Mouse (Mus musculus) T-helper 2 cell (primary cell): Measurements from ENCODE around the gene Prnd.

Experiments used
- in situ Hi-C: fragments of 300-600 bp; cut with MboI, MseI; formaldehyde crosslinking; loops from one replicate; pipeline ENCODE4 v1.15.1; 2025; ENCODE audit warnings: high pct_unique_total_duplicates

Prnd gene

DNA sequence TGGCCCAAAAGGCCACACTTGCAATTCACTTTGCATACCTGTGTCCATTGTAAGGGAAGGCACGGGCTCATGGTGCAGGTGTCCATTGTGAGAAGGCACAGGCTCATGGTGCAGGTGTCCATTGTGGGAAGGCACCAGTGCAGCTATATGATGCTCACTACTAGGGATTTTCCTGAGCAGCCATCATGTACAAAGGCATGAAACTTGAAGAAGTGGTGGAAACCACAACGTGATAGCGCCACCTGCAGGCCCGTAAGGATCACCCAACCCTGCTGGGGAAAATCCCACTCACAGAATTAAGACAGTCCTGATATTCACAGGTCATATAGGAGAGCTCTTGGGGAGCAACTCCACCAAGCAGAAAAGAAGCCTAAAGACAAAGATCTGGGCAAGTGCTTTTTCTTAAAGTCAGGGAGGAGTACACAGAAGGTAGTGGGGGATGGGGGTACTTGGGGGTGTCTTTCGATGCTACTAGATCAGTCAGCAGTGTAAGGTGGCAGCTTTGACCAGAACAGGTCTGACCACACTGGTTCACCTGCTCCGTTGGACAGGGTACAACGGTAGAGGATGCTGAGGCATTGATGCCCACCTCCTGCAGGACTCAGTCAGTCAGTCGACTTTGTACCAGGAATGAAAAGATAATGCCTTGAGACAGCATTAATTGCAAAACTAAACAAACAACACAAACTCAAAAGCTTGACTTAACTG is 11.1 kb upstream of the Prnd start:
- in situ Hi-C loops: loop anchor here (5.0 kb wide), 2 partner anchors 117 to 377 kb away; partner anchors contain the start of gene Adra1d

DNA sequence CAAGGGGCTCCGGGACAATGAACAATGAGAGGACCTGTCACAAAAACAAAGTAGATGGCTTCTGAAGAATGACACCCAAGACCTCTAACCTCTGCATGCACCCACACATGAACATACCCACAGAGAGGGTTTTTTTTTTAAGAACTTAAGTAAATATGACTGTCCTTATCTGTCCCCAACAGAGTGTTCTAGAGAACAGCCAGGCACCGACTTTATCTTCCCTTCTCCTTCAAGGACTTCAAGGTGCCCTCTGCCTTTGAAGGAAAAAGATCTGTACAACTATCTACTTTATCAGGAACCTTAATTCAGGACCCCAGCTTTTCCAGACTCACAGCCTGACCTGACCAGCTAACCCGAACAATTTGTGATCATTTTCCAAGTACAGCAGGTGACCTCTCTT is 10.2 kb upstream of the Prnd start:
- in situ Hi-C loops: no loop called here

DNA sequence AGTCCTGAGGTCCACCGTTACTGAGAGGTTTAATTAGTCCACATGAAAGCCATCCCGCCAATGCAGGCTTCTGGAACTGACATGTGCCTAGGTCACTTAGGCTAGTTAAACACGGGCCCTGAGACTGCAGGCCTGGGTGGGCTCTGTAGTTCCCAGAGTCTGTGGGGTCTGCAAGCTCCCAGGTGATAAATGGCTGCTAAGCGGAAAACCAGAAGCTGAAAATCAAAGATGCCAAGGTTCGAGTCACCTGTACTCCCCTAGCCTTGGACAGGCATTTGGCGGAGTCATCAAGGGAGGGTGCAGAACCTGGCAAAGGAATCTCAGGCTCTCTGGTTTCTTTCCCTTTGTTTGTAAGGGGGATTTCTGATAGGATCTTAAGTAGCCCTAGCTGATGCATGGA is 9.2 kb upstream of the Prnd start:
- in situ Hi-C loops: no loop called here

DNA sequence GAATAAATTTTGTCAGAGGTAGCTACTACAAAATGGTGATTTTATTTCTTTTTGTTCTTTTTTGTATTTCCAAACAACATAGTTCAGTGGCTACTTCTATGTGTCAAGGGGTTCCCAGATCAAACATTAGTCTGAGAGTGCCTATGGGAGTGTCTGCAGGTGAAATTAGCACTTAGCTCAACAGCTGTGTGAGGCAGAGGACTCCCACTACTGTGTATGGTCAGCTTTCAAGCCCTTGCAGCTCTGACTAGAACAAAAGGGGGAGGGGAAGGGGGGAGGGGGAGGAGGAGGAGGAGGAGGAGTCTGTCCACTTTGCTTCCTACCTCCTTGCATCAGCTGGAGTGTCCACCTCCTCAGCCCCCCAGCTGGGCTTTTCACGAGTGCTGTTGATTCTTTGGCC is 6.3 kb upstream of the Prnd start:
- in situ Hi-C loops: no loop called here

DNA sequence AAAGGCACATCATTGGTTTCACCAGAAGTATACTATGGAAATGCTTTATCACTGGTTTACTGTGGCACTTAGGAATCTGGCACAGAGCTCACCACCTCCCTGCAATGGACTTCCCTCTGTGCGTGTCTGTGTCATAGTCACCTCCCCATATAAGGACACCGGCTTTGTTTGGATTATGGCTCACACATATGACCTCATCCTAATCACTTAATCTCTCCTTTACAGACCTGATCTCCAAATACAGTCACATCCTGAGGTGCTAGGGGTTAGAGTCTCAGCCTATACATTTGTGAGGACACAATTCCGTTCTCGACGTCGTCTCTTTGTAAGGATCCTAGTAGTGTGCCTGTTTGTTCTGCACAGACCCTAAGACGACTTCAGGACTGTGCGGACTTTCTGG is 5.4 kb upstream of the Prnd start:
- in situ Hi-C loops: no loop called here

DNA sequence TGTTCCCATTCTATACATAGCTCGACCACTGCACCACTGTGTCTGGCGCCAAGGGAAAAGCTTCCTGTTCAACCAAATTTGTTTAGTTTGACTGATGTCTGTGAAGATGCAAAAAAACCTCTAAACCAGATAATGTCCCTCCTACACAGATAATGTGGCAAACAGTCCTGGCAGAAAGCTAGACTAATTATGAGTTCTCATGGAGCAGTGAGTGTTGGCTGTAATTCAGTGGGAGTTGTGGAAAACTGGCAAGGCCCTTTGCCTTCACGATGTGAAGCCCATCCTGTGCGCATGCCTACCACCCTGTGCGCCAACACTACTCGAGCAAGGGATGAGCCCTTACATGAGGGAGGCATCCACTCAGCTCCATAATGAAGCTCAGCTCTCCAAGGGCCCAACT is 4.9 kb upstream of the Prnd start:
- in situ Hi-C loops: no loop called here

DNA sequence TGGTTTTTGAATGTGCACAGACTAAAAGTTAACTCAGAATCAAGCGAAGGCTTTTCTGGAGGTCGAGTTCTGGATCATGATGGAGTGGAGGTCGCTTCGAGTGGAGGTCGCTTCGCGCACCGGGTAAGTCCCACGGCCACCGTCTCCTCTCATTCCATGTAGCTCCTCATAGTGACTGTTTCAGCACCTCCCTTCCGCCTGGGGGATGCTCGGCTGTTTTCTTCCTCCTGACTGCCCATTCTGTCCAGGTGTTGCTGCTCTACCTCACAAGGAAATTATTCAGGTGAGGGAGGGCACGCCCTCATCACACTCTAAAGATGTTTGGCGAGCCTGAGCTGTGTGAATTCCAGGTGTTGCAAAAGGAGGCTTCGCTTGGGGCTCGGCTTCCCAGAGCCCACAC is 4.3 kb upstream of the Prnd start:
- in situ Hi-C loops: no loop called here

DNA sequence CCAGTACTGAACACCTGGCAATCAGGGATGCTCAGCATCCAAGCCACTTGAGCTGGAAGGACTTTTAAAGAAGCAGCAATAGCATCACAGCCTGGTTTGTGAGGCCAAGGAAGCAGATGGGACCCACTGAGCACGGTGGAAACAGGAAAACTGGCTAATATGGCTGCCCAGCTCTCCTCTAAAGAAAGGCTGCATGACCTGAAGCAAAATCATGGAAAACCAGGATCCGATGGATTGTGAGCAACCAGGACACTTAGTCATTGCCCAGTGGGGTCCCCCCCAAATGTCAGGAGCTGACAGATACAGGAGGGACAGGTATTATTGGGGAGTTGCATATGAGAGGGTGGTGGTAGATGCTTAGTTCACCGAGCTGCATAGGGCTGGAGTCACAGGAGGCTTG is 2.5 kb upstream of the Prnd start:
- in situ Hi-C loops: no loop called here

DNA sequence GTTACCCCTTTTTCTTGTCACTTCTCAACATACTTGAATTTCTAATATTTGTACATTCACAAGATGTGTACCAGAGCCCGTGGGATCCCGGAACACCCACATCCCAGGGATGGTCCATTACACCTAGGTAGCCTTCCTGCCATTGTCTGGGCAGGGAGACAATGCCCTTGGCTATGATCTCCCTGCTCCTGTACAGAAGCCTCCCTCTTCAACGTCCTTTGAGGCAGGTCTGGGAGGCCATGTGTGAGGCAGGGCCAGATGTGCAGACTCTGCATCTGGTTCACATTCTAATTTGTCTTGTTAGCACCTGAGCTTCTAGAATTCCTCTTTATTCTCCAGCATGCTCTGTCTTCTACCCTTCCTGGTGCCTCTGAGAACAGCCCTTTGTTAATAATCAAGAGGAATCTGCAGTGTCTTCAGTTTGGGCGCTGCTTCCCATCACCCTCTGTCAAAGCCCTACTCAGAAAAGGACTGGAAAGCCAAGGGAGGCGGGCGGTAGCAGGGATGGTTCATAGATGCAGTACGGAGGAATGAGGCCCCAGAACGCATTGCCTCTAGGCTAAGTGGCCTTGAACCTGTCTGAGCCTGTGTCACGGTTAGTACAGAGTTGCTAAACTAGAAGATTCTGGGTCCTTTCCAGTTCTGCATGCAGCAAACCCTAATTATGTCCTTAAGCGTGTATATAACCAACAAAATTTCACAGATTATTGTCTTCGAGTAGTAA is 1.6 kb upstream of the Prnd start:
- in situ Hi-C loops: no loop called here

DNA sequence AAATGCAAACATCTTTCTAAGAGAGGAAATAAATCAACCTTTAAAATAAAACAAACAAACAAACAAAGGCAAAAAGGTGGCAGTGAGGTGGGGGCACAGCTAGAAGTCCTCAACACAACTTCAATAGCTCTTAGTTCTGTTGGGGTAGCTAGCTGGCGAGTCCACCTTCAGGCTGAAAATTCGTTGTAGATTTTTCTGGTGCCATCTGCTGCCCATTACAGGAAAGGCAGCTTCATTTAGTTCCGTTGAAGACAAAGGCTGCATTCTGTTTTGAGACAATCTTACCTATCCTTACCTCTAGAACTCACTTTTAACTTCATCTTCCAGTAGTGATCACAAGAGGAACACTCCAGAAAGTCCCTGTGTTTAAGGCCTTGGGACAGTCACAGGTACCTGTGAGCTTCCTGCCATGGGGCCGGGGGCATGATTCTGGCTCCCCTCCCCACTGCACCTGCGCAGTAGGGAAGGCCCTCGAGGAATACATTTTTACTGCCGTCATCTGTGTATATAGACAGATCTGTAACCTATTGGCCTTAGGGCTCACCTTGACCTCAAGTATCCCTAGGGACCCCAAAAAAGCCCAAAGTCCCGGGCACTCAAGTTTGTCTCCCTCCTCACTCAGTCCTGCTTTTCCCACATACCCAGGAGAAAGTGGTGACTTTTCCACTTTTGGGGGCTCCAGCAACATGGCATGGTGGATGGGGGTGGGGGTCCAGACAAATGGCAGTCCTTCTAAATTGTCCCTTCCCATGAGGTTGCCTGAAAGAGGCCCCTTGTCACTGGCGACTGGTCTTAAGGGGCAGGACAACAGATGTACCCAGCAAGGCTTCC is 679 bp upstream of the Prnd start:
- in situ Hi-C loops: loop anchor here (5.0 kb wide), 2 partner anchors 48 to 403 kb away; no protein-coding TSS in a partner anchor

DNA sequence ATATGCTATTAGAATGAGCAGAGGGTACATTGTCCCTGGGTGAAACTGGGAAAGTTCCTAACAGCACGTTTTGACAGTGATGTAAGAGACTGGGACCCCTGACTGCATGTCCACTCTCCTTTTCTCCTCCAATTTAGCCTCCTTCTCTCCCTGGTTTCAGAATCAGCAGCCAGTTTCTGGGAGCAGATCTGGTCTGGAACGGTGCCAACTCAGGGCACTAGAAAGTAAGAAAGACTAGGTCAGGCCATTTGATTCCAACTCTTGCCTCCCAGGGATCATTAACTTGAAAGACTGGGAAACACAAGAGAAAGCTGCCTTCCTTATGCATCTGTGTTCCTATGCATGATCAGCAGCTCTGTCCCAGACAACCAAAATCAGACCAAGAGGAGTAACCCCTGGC is 1.8 kb downstream of the Prnd start:
- in situ Hi-C loops: loop anchor here (5.0 kb wide), 2 partner anchors 50 to 405 kb away; no protein-coding TSS in a partner anchor

DNA sequence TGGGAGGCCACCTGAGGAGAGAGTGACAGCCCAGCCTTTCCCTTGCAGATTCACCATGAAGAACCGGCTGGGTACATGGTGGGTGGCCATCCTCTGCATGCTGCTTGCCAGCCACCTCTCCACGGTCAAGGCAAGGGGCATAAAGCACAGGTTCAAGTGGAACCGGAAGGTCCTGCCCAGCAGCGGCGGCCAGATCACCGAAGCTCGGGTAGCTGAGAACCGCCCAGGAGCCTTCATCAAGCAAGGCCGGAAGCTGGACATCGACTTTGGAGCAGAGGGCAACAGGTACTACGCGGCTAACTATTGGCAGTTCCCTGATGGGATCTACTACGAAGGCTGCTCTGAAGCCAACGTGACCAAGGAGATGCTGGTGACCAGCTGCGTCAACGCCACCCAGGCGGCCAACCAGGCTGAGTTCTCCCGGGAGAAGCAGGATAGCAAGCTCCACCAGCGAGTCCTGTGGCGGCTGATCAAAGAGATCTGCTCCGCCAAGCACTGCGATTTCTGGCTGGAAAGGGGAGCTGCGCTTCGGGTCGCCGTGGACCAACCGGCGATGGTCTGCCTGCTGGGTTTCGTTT is 2.4 kb downstream of the Prnd start:
- in situ Hi-C loops: loop anchor here (5.0 kb wide), 2 partner anchors 51 to 406 kb away; no protein-coding TSS in a partner anchor

DNA sequence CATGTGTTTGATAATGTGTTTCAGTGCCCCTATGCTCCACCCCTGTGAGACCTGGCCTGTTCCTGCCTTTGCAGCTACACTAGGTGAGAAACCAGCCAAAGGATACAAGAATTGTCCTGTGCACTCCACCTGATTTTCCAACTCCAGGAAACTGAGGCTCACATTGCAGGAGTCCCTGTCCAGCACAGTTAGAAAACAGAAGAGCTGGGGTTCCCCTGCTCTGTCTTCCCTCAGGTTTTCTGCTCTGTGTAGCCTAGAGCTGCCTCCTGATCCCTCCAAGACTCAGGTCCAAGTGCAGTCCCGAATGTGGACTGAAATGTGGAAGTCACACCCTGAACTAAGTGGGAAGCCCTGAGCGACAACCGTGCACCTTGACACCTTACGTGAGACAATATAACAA is 3.0 kb downstream of the Prnd start:
- in situ Hi-C loops: loop anchor here (5.0 kb wide), 2 partner anchors 51 to 406 kb away; no protein-coding TSS in a partner anchor

DNA sequence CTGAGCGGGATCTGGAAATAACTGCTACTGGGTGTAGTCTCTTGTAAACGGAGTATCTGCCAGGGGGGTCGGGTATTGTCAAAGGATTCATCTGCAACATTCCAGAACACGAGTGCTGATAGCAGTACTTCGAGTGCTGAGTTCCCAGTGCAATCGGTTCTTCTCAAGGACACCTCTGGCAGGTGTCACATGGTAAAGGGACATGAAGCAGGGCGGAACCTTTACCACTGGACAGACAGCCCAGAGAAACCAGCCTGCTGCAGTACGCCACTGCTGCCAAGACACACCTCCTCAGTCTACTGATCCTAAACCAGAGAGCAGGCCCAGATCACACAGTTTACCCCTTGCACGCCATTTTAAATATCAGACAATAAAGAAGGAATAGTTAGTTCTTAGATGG is 4.2 kb downstream of the Prnd start:
- in situ Hi-C loops: loop anchor here (5.0 kb wide), 2 partner anchors 53 to 408 kb away; no protein-coding TSS in a partner anchor

DNA sequence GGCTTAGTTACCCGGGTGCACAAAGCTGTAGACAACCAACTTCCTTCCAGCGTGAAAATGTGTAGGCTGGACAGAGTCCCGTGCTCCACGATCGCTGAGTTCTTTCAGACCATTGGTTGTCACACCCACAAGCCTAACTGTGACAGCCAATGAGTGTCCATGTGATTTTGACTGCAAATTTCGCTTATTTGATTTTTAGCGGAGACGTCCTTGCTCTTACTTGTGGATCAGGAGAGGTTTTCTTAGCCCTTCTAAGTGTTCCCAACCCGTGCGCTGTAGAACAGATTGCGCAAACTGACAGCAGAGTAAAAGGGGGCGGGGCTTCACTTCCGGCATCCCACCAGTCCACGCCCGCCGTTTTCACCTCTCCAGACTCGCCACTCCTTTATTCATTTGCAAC is 4.6 kb downstream of the Prnd start:
- in situ Hi-C loops: no loop called here

DNA sequence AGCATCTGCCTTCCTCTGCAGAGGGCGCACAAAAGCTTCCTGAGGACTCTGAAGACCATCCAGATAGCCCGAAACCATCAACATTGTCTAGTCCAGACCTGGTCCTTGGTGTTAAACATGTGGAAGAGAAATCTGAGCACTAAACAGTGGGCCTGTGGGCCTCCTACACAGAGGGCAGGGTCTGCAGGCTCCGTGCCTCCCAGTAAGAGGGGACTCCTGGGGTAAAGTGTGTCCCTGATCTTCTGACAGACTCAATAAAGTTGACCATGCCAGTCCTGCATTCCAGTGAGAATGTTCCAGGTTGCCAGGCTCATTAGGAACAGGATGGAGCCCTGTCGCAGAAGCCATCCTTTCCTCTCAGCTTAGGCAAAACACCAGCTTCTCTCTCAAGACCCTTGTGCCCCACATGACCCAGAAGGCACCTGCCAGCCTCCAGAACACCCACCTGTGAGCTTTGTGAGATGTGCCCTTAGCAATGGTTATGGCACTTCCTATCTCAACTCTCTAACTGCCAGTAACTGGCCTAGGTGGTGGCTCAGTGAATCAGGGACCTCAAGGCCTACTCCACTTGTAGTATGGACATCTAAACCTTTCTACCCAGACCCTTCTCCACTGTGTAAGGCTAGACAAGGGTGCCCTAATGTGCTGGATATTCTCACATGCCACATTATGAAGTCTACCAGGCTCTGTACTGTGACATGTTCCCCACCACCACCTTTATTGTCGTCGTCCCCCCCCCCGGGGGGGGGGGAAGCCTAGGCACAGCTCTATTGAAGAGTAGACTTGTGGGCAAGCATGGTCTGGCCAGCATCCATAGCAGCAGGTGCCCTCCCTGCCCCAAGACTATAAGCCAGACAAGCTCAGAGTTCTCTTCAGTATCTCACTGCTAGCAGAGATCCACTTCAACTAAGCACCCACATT is 5.9 kb downstream of the Prnd start:
- in situ Hi-C loops: no loop called here

DNA sequence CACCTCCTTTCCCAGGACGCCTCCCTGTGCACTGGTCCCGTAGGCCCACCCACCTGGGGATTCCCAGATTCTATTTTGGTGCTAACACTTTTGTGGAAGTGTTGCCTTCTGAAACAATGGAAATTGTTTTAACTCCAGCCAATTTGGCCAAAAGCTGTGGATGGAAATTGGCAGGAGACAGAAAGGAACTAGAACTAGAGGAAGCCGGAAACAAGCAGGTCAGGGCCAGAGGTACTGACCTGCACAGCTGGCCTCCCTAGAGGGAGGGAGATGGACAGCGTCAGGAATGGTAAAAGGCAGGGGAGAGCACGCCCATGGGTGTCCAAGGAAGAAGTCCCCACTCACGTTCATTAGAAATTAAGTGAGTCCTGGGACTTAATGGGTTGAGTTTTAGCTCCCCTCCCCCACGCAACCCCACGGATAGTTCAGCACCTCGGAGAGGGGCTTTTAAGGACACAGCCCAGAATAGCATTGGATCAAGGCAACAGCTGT is 7.1 kb downstream of the Prnd start:
- in situ Hi-C loops: no loop called here

DNA sequence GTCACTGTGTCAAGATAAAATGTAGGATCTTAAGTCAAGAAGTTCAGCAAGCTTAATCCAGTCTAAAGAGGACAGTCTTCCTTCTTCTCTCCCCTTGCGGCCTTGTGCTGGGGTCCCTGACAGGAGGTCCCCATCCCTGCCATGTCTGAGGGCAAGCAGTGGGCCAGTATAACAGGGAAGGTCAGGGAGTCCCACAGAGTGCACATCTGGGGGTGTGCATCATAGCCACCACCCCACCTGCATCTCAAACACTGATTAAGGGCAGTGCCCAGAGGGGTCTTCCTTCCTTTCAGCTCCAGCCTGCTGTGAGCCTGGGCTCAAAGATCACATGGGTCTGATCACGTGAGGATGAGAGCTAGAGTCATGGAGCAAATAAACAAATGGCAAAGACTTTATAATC is 11.0 kb downstream of the Prnd start:
- in situ Hi-C loops: no loop called here

DNA sequence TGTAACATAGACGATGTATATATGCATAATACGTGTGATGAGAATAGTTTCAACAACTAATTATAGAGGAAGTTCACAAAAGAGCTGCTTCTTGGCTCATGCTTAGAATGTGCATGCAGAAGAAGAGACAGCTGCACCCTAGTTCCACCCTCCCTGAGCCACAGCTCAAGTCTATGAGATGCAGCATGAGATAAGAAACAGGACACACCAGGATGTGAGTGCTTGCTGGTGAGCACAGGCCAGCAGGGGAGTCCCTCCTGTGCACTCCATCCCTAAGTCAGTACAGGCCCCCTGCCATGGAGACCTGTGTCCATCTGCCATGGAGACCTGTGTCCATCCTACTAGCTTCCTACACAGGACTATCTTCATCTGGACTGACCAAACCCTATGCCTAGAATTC is 19.9 kb downstream of the Prnd start:
- in situ Hi-C loops: no loop called here

DNA sequence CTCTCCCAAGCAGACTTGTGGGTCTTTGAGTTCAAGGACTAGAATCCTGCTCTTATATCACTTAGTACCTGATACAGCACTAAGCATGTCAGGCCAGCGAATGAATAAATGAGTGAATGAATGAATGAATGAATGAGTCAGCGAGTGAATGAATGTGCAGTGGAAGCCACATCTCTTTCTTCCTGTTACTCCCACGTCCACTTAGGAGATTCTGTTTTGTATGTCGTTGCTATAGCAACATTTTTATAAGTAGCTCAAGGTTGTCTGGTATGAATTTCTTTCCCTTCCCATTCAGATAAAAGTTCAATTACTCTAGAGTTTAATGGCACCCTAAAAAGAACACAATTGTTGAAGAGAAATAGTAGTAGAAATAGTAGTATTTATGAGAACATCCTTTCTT is 20.4 kb downstream of the Prnd start:
- in situ Hi-C loops: no loop called here

DNA sequence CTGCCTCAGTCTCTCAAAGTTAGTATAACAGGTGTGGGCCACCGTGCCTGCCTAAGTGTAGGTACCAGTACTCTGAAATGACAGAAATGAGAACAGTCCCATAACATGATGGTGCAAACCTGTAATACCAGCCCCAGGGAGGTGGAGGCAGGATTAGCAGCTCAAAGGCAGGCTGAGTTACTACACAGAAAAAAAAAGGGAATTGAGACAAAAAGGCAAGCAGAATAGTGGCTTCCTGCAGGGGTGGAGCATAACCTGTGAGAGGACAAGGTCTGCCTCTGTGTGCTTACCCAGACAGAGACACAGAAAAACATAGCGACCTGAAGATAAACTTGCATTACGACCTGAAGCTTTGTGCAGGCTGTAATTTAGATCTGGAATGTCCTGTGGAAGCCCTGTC is 26.0 kb downstream of the Prnd start:
- in situ Hi-C loops: no loop called here
